Mouse (Mus musculus): Measurements from ENCODE around the gene Plagl1.
"Not testable (repeated sequence)": the region's sequence is repeated elsewhere in the genome, so short reads cannot be mapped to it uniquely, and the experiment has no call there.

Gene Plagl1

DNA sequence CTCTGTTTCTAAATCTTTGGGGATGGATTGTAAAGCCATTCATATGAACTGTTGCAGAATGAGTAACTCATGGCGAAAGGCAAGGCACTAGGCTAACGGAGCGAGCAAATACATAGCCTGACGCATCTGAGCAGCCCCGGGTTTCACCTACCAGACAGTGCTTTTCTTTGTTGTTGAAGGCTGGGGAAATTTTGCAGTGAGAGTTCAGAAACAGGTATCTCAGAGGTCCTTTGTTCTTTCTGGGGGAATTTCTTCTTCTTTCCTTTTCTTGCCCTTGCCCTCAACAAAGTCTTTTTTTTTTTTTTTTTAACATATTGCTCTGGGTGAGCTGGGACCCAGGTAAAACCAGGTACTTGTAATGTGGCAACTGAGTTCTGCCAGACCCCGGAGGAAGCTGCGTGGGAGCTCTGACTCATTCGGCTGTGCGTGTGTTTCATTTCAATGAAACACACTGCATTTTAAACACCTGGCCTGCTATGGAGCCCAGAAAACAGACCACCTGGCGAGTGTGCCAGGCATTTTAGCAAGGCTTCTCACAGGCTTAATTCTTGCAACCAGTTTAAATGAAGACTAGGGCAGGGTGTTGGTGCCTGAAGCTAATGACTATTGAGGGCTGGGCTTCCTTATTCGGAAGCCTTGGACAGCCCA, at the start of gene Plagl1:
Plagl1 (plus strand) TSS at position 484 of the 648 bp plus-strand sequence.
- no peak for DNase-seq (ENCODE audit: low spot score)

DNA sequence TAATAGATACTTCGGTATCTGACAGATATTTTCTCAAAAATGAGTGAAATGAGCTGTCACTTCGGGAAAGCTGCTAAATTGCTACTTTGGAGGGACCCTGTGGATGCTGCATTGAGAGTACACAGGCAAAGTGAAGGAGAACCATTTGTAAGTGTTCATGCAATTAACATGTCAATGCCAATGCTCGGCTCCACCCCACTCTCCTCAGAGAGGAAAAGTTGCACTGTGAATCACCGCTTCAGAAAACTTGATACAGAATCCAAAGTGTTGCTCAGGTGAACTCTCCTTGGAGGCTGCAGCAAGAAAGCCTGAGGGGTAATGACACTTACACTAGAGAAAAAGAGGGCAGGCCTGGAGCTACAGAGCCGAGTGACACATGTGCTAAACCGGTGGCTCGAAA, 46.3 kb upstream of the Plagl1 start:
- no peak for DNase-seq (ENCODE audit: low spot score)

DNA sequence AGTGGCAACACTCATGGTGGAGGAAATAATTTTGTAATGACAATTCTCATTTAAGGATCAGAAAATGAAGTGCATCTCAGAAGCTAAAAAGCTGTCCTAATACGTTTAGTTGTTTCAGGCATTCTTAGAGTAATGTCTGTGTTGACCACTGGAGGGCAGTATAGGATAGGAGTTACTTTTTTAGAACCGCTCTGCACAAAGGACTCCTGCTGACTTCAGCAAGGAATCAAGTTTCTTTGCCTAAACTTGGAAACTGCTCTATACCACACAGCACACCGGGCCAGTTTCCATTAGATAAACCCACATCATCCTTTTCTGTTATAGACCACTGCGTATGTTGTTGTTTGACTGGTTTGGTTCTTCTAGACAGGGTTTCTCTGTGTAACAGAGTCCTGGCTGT, 43.7 kb upstream of the Plagl1 start:
- no peak for DNase-seq (ENCODE audit: low spot score)

DNA sequence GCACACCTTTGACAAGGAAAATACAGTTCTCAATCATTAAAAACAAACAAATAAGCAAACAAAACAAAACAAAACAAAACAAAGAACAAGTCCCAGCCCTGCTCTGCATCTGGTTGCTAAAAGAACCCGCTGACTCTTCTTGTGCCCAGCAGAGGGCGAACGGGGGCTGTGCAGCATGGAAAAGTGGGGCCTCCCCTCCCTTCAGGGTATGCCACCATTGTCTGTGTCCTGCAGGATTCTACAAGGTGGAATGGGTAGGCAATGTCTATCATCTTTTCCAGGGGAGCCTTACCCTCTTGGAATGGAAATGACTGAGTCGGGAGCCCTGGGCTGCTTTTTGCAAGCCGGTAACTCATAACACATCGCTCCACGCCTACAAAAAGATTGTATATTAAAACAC, 41.8 kb upstream of the Plagl1 start:
- no peak for DNase-seq (ENCODE audit: low spot score)

DNA sequence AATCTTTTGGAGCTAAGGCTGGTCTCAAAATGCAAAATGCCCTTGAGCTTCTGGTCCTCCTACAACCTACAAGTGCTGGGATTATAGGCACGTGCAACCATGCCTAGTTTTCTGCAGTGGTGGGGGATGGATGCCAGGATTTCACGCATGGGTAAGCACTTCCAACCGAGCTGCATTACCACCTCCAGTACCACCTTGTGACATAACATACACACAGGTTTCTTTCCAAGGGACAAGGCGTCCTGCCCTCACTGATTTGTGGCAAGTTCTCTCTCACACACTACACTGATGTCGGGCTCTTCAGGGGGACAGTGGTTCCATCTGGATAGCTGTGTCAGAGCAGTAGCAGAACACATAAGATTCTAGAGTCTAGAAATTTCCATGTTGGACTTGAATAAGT, 41.3 kb upstream of the Plagl1 start:
- DNase-seq (ENCODE audit: low spot score), result no peak

DNA sequence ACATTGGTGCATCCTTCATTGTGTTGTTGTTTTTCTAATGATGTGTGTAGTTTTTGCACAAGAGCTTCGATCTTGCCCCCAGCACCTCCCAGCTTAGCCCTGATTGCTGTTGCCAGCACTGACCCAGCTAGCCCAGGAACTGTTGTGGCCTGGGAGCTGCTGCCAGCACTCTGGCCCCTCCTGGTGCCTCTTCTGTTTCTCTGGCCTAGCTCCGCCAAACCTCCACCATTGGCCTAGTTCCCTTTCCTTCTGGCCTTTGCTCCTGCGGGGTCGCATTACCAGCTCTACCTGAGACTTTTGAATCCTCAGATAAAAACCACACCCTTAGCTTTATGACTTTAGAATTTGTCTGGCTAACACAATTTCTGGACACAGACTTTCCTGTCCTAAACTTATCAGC, 38.2 kb upstream of the Plagl1 start:
- no peak for DNase-seq (ENCODE audit: low spot score)

DNA sequence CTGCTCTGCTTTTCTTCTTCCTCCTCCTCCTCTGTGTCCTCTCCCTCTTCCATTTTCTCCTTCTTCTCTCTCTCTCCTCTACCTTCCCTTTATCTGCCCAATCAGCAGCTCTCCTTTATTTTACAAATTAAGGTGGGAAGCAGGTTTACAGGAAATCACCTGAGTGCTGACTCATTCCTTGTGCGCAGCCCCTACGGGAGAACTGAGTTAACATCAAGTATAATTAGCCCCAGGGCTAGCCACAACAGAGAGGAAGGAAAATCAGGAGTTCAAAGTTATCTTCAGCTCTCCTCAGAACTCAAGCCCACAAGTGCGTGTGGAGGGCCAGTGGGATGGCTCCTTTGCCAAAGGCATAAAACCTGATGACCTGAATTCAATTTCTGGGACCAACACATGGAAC, 36.3 kb upstream of the Plagl1 start:
- not testable (repeated sequence) for DNase-seq (ENCODE audit: low spot score)

DNA sequence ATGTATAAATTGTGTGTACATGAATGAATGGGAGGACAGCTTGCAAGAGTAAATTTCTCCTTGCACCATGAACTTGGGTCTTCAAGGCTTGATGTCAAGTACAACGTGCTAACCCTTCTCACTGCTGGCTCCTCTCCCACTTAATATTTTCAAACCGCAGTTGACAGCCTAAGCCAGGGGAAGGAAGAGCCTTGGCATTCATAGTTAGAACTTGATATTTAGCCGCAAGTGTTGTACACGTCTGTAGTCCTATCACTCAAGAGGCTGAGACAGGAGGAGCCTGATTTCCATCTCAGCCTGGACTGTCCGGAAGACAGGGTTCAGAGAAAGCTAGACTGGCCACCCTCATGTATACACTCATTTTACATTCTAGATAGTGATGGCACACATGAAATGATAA, 32.6 kb upstream of the Plagl1 start:
- no peak for DNase-seq (ENCODE audit: low spot score)

DNA sequence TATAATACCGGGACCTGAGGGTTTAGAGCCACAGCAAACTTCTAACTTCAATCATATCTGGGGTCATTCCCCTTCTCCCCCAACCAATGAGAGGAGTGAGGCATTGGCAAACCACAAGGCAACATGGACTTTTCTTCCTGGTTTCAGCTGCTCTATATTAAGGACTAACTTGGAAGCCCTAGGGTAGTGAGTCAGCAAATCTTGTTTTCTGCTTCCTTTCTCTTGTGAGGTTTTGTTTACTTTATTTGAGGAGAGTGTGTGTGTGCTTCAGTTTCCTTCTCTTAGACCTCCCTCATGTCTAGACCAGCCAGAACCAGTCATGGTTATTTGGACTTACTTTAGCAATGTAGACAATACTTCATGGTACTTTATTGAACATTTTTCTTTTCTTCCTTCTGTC, 32.1 kb upstream of the Plagl1 start:
- no peak for DNase-seq (ENCODE audit: low spot score)

DNA sequence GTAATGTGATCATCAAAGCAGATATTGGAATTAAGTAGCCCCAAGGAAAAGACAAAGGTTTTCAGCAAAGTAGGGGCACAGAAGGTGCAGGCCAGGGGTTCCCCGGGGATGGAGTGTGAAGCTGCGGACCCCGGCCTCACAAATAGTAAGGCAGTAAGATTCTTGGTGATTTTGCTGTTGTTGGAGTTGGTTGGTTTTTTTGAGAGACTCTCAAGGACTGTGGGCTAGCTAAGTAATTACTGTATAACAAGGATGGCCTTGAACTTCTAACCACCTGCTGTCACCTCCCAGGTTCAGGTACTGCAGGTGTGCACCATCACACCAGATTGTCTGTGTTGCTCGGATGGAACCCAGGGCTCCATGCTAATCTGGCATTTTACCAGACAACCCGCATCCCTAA, 30.9 kb upstream of the Plagl1 start:
- no peak for DNase-seq (ENCODE audit: low spot score)

DNA sequence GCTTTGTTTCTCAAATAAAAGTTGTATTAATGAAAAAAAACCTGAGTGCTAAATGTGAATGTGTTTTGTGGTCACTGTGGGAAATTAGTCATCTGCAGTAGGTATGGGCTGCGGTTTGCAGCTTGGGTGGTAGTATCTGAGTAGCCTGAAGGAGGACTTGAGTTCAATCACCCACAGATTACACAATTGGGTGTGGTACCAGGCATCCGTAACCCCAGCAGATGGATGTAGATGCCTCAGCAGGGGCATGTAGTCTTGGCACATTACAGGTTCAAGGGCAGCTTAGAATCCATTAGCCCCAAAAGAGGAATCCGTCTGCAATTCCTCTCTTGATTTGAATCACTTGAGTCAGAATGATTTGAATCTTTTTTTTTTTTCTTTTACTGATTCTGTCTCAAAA, 25.0 kb upstream of the Plagl1 start:
- no peak for DNase-seq (ENCODE audit: low spot score)

DNA sequence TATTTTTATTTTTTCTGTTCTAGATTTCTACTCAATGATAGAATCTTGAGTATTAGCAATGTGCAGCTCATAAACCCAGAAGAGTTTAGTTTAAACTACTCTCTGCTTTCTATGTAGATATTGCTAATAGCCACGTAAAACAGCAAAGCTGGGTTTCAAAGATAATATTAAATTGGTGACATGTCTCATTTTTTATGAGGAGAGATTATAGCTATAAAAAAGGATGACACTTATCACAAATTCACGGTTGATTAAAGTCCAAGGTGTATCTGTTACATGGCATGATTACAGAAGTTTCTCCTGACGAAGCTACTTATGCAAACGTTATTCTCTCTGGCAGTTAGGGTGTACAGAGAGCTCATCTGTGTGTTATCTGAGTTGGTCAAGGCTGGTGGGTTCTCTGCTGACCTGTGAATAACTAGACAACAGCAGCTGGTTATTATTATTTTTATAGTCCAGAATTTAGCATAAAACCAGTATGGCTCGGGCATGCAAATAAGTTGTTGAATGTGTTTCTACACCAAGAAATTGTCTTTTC, 20.6 kb upstream of the Plagl1 start:
- no peak for DNase-seq (ENCODE audit: low spot score)

DNA sequence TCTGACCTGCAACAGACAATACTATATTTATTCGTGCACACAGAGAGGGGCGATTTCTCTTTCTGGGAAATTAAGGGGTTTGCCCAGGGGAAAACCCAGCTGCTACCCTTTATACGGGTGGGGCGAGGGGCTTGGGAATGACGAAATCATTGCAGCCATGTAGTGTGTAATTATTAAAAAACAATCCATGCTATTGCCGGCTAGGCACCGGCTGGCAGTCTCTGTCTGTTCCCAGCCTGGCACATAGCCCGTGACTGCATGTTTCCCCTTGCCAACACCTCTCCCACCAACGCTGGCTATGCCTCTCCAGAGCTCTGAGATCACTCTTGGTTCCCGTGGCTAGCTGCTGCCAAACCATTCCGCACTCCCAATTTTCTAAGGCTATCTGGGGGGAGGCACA, 15.6 kb upstream of the Plagl1 start:
- DNase-seq (ENCODE audit: low spot score), result no peak

DNA sequence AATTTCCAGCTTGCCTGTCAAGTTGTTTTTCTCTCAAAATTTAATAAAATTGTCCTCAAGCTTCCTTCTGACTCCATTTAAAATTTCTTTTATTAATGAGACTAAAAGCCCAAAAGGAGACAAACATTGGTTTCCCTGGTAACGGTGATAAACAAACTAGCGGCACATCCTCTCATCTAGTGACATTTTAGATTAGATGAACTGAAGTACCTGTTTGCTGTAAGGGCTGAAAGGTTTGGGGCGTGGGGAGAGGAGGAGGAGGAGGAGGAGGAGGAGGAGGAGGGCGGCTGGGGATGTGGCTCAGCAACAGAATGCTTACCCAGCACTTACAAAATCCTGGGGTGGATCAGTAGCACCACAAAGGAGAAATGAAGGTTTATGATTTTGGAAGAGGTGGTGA, 12.5 kb upstream of the Plagl1 start:
- no peak for DNase-seq (ENCODE audit: low spot score)

DNA sequence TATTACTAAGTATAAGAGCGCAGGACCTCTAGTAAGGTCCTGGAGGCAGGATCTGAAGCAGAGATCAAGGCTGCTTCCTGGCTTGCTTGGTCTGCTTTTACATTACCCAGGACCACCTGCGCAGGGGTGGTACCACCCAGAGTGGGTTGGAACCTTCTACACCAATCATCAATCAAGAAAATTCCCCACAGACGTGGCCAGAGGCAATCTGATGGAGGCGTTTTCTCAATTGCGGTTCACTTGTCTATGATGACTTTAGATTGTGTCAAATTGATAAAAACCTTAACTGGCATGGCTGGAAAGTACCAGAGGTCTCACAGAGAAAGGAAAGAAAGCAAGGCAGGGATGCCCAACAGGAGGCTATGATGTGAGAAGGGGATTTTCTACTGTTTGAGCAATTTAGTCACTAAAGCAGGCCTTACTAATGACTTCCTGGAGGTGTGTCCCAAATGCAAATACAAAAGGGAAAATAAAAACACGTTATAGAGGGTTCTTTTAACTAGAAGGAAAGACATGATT, 3.4 kb upstream of the Plagl1 start:
- DNase-seq (ENCODE audit: low spot score), result no peak

DNA sequence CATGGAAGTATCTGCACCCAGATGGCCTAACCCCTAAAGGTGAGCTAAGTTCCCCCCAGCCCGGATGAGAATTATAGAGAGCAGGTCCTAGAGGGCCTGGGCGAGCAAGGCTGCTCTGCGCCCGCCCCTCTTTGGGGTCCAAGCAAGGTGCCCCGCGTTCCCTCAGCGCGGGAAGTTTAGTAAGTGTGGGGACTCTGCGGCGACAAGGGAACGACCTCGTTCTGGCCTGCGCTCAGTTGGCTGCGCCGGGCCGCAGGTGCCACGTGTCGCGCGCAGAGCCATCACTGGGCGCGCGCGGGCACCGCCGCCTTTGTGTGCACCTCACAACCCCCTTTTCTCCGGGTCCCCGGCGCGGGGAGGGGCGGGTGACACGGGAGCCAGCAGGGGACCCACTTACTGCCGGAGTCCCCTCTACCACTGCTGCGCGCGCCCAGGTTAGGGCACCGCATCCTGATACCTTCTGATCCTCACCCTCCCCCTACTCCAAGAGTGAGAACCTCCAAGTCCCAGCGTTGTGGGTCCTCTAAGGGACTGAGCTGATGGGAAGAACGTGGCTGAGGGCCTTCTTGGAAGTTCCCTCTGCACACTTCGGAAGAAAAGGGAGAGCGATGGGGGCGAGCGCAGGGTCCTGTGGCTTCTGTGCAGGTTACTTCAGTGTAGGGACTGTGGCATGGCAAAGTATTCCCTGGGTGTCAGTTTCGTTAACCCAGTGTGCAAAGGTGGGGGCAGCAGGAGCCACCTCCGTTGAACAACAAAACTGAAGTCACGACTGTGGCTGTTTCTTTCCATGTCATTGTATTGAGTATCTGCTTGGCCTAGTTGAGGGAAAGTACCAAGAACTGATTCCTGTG, 742 bp downstream of the Plagl1 start:
- no peak for DNase-seq (ENCODE audit: low spot score)

DNA sequence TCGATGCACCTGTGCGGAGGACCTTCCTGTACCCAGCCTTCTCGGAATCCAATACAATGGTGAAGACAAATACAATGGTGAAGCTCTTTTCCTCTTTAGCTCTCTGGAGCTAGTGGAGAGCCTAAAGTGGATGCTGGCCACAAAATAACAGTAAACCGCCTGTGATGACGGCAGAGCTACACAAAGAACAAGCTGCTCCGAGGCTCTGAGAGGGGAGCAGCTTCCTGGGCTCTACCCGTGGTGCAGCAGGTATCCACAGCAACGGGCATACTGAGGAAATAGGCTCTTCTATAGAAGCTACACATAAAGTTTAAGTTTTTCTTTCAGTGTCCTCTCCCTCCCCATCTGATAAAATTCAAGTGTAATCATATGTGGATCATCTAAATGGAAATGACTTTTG, 2.1 kb downstream of the Plagl1 start:
- DNase-seq (ENCODE audit: low spot score), result no peak

DNA sequence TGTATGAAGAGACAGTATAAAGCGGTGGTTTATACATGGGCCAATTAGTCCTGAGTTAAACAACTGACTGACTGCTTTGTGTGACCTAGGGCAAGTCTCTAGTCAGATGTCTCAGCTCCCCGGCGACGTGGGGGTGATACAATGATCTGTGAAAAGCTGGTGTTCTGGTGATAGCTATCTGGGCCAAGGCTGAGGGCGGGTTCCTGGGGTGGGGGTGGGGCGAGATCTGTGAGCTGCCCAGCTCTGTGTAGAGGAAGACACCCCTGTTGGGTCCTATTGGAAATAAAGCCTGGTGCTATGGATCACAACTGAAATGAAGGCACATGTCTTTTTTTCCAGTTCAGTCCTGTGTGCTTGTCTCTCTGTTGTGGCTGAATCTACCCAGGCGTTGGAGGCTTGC, 3.2 kb downstream of the Plagl1 start:
- DNase-seq (ENCODE audit: low spot score), result no peak

DNA sequence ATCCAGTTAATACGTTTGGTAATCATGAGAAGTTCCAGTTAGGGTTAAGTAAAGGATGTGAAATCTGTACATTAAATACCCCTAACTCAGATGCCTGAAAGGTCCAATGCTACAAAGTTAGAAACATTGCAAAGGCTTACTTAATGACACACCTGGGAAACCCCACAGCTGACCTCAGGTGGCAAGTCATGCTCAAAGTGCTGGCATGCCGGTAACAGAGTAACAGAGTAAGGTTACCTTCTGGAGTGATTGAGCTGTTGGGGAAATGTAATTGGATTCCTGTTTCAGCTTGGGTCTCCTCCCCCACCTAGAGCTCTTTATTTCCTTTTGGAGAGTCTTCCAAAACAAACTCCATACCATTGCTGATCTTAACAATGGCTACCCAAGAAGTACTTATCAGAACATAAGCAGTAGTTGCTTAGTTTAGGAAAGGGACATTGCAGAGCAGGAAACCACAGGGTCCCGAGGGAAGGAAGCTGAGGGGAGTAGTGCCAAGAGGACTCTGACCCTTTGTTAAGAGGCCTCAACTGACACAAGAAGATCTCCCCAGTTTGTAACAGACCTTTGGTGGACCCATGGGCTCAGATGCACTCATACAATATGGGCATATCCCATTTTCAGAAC, 4.9 kb downstream of the Plagl1 start:
- no peak for DNase-seq (ENCODE audit: low spot score)

DNA sequence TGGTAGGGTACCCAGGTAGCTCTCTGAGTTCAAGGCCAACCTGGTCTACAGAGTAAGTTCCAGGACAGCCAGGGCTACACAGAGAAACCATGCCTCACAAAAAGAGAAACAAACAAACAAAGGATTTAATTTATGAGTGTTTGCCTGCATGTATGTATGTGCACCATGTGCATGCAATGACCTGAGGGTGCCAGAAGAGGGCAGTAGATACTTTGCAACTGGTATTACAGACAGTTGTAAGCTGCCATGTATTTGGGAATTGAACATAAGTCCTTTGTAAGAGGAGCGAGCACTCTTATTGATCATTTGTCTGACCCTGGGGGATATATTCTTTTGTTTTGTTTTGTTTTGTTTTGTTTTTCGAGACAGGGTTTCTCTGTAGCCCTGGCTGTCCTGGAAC, 10.7 kb downstream of the Plagl1 start:
- DNase-seq (ENCODE audit: low spot score), result no peak

DNA sequence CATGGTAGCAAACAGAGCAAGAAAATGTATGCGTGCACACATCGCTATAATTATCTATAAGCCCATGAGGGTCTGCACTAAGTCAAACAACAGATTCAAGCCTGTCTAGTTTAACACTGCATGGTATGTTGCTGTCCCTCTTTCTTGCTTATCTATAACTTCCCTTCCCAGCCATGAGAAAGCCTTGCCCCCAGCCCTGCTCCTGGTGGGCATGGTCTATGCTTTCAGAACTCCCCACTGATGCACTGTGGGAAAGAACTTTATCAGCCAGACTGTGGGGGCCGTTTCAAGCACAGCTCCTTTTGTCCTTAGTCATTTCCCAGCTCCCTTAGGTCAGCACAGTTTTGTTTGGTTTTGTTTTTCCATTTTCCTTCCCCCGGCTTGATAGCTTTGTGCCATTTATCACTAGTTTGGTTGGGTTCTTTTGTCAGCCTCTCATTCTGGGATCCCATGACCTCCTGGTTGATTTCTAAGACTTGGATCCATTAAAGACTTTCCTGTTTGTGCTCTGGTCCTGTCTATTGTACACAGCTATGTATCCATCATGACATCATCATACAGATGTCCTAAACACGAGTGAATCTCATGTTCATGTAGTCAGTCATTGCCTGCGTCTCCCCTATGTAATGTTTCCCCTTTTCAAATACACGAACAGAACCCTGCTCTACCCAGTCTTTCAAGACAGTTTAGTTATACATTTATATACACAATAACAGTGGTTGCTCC, 16.7 kb downstream of the Plagl1 start:
- DNase-seq (ENCODE audit: low spot score), result no peak

DNA sequence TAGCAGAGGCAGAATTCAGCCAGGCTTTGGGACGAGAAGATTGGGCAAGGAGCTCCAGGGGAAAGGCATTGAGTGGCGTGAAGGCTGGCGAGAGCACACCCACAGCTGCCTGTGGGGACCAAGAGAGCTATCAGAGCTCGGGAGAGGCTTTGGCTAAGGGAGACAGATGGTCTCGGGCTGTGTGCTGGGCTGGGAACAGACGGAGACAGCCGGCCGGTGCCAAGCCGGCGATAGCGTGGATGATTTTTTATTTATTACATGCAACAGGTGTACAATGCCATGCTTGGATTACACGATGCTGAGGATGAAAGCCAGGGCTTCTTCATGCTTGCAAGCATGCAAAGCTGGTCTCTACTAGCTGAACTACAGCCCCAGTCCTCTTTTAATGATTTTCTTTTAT, 22.2 kb downstream of the Plagl1 start:
- DNase-seq (ENCODE audit: low spot score), result no peak

Measured in ovary, postnatal 10 days (tissue).